Mouse (Mus musculus) cerebellum, postnatal 14 days (tissue): ENCODE data around the gene Kif24.

ENCODE experiments used
- DNase-seq, 2 experiments: peaks; one replicate each; pipeline ENCODE4 v3.0.0; 2021; ENCODE audit warnings: mixed read lengths in 2 of 2

Kif24 gene

DNA sequence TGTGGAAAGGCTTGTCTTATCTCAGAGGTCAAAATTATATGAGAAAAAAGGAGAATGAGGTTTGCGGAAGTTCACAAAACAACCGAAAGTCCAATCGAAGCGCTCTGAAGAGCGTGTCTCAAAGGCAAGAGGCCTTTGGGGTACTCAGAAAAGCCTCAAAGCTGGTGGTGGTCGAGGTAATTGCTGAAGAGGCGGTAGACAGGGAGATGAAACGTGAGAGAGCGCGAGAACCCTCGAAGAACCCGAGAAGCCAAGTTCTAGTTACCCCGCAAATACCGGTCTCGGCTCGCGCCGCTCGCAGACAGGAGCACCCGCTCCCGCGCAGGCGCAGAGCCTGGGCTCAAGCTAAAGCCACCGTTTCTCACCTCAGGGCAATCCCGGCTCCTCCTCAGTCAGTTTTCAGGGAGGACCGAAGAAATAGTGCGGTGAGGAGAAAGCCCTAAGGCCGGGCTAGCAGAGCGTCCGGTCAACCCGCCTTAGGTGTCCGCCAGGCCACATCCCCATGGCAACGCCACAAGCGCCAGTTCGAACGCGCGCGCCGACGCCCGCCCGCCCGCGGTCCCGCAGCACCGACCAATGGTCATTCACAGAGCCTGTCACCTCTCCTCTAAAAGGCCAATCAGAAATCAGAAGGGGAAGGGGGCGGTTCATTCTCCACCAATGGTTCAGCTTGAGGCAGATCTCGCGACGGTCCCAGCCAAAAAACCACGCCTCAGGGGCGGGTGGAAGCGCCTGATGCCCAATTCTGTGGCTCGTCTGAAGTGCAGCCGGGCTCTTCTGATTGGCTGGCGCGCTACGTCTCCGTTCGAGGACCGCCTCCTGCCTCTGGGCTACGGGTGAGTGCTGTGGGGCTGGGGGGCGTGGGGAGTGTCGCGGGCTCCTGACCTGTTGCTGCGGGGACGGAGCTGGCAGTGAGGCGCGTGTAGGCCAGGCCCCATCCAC, at the start of gene Kif24, which contains the start of gene Nudt2:
Kif24 (minus strand) TSS at position 543 of the 942 bp plus-strand sequence.
Nudt2 (plus strand) TSS at position 807 of the 942 bp plus-strand sequence.
- peak; percentile 98 for DNase-seq

- DNase-seq, result no peak
Measured at GRCm38 (mm10) chr4:41513714-41514113, 49.0 kb upstream of the Kif24 start.

- DNase-seq, result peak; percentile 65 to 73
Measured at GRCm38 (mm10) chr4:41513309-41513708, 48.6 kb upstream of the Kif24 start.

- DNase-seq, result no peak
Measured at GRCm38 (mm10) chr4:41507998-41508397, 43.3 kb upstream of the Kif24 start.

GRCm38 (mm10) chr4:41507326-41507924, 42.7 kb upstream of the Kif24 start:
- DNase-seq, result no peak

DNA sequence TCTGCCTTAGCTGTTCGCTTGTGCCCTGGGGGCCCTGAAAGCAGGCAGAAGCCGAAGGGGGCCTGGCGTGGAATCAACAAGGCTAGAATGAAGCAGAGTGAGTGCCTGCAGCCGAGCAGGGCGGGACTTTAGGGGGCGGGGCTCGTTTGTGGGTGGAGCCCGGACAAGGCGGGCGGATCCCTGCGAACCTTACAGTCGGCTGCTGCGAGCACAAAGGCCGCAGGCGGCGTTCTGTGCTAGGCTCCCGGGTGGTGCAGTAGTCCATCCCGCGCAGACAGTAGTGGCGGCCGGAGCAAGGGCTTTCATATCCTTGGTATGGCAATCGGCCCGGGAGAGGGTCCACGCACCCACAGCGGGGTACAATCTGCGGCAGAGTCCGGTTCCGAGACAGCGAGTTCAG, 42.2 kb upstream of the Kif24 start:
- DNase-seq, result peak; percentile 87 to 88

- peak; percentile 74 to 84 for DNase-seq
Measured at GRCm38 (mm10) chr4:41506156-41506555, 41.5 kb upstream of the Kif24 start.

DNA sequence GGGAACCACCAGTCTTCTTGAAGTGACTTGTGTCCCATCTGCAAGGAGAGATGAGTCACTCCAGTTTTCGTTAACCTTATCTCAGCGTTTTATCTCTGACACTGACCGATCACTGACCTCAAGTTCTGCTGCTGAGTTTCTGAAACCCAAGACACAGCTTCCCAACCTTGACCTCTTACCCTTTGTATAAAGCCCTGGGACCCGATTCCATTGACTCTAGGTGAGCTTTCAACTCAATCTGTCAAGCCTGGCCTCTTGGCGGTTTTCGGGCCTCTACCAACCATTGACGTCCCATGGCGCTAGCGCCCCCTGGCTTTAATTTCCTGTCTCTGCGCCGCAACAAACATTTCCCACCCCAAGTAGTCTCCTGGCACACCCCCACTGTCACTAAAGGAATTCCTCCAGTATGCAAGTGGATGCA, 40.5 kb upstream of the Kif24 start:
- DNase-seq, result peak in 1 of 2 experiments; percentile 46

GRCm38 (mm10) chr4:41504325-41504724, 39.6 kb upstream of the Kif24 start:
- no peak for DNase-seq

DNA sequence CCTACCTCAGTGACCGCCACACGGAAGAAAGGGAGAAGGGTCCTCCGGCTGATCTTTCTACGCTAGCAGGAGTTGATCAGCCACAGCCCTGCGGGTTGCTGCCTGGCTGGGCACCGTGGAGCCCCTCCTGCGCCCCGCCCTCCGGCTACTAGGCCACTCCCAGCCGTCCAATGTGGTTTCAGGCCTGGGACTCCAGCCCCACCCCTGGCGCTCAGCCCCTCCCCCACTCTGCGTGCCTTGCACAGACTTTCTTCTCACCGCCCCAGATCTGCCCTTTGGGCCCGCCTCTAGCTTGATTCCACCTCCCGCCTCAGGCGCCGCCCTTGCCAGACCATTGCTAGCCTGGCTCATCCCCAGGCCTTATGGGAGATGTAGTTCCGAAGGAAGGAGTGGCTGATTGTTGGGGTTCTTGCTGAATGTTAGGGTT, 38.3 kb upstream of the Kif24 start, which contains the start of gene AI464131:
AI464131 (minus strand) TSS at position 91 of the 427 bp plus-strand sequence.
- DNase-seq, result peak; percentile 97 to 99

- no peak for DNase-seq
Measured at GRCm38 (mm10) chr4:41502171-41502940, 37.7 kb upstream of the Kif24 start.

- DNase-seq, result no peak
Measured at GRCm38 (mm10) chr4:41500787-41501186, 36.1 kb upstream of the Kif24 start.

DNA sequence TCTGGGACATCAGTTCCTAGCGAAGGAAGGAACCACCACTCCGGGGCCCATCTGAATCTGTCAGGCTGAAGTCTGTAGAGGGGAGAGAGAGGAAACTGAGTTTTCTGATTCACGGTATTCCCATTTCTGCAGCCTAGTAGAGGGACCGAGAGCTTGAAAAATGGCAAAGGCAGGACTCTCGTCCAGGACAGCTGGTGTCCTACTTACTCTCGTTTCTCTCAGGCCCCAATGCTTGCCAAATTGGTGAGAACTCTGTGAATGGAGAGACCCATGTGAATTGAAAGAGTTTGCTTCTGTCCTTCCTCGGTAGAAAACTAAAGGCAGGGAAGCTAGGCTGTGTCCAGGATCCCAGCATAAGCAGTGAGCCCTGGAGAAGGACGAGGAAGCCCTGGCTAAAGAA, 34.9 kb upstream of the Kif24 start:
- DNase-seq, result no peak

DNA sequence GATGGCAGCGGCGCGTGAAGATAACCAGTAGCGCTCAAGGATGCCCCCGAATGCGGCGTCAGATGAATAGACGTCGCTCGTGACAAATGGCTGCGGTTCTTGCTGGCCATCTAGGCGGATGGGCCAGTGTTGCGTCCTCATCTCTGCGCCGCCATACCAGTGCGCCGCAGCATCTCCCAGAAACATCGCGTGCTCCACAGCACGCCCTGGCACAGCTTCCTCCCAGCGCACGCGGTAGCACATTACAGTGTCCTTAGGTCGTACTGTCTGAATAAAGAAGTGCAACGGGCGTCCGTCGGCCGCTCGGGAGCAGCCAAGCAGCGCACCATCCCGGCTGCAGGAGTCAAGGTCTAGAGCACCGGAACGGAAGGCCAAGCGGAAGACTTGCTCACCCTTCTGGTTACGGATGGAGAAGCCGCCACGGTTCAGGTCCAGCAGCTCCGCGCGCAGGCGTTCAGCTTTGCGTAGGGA, 34.3 kb upstream of the Kif24 start:
- DNase-seq, result peak; percentile 47 to 54

DNA sequence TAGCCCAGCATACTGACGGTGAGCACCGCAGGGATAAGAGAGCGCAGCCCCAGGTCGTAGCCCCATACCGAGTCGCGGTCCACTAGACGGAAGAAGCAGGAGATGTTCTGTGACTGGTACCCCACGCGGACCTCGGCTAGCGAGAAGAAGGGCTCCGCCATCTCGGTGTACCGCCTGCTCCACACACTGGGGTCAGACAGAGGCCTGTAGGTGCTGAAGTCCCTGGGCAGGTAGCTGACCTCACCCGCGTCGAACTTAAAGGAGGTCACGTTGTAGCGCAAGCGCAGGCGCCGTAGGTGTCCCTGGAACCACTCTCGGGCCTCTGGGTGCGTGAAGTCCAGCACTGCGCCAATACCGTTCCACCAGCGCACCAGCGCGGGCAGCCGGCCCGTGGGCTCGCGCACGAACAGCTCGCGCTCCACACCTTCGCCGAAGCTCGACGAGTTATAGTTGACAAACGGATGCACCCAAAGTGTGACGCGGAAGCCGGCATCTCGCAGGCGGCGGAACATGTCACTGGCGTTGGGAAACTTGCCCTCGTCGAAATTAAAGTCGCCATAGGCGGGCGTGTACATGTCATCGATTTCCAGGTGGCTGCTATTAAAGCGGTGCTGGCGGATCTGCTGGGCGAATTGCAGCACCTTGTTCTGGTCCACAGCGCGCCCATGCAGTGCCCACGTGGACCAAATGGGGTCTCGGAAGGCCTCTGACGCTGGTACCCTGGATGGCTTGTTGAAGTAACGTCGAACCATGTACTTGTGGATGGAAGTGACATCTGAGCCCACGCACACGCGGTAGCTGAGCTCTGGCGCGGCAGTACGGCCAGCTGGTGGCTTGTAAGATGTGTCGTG, 33.5 kb upstream of the Kif24 start:
- DNase-seq, result no peak

GRCm38 (mm10) chr4:41497579-41497978, 32.9 kb upstream of the Kif24 start:
- peak; percentile 33 to 45 for DNase-seq

GRCm38 (mm10) chr4:41497046-41497445, 32.4 kb upstream of the Kif24 start:
- no peak for DNase-seq

DNA sequence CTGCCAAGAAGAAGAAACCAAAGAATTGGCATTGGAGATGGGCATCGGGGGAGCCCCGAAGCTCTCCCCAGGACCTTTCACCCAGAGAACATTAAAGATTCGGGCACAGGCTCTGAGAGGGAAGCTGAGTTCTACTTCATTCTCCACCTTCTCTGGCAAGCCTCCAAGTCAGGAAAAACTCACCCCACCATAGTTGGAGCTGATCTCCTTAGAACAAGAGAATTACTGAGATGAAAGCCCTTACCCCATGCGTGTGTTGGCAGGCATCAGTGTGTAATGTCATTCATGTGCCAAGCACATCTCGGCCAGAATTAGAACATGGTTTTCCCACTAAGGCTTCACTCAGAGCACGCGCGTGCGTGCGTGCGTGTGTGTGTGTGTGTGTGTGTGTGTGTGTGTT, 31.2 kb upstream of the Kif24 start:
- peak; percentile 52 to 66 for DNase-seq

- DNase-seq, result no peak
Measured at GRCm38 (mm10) chr4:41495076-41495475, 30.4 kb upstream of the Kif24 start.

DNA sequence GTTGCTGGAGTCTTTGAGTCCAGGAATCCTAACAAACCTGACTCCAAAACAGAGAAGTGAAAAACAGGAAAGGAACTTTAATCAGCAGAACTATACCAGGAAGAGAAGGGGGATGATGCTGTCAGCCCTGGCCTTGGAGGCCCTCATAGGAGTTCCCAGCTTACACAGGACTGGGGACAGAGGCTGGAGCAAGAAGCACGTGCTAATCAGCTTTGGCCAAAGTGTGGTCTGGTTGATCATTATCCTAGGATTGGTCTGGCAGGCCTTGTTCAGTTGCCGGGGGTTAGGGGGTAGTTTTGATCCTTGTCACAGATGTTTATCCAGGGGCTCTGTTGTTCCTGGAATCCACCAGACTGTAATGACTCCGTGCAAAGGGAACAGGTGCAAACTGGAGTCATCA, 29.7 kb upstream of the Kif24 start:
- no peak for DNase-seq

- DNase-seq, result no peak
Measured at GRCm38 (mm10) chr4:41493464-41494116, 28.9 kb upstream of the Kif24 start.
